14 mouse cellular contexts compared by ENCODE assay signal in genomic region chr9:121075246-121075645, GRCm38 (mm10).
DNase-seq lines count a peak whose midpoint lies in the region; ATAC-seq lines count a peak whose summit lies in the region.
"Had no signal": no experiment of that assay in that cellular context is flagged by ENCODE, and none has a peak within 500 bp of the region (broad histone marks: within the 10 kb centered on the region; RNA-seq: fewer than 3 reads in every experiment).

No protein-coding gene starts in this region.

- no peak overlapping the region for H3K27ac ChIP-seq in forebrain, embryonic 16.5 days (ENCODE audit: low read length)
- H3K27ac ChIP-seq: embryonic facial prominence, embryonic 13.5 days; forebrain, embryonic 13.5 days; hindbrain, embryonic 15.5 days; kidney, postnatal 0 days; liver, embryonic 14.5 days; stomach, postnatal 0 days had no signal

- no peaks in the 10 kb centered on the region for H3K9me3 ChIP-seq in forebrain, embryonic 16.5 days (ENCODE audit: control insufficient read depth, low read length)
- H3K9me3 ChIP-seq: embryonic facial prominence, embryonic 13.5 days; forebrain, embryonic 13.5 days; heart, embryonic 12.5 days; hindbrain, embryonic 15.5 days had no signal

- no peak for ATAC-seq in forebrain, embryonic 16.5 days
- ATAC-seq: forebrain, embryonic 13.5 days had no signal

- H3K36me3 ChIP-seq in forebrain, embryonic 16.5 days (ENCODE audit: control insufficient read depth, insufficient read depth), result no peaks in the 10 kb centered on the region
- H3K36me3 ChIP-seq: embryonic facial prominence, embryonic 13.5 days; heart, embryonic 12.5 days; hindbrain, embryonic 15.5 days had no signal

- H3K27me3 ChIP-seq in forebrain, embryonic 16.5 days (replicated peaks; ENCODE audit: control insufficient read depth, insufficient read depth, low read length), result no peaks in the 10 kb centered on the region
- H3K27me3 ChIP-seq: embryonic facial prominence, embryonic 13.5 days; forebrain, embryonic 13.5 days; heart, embryonic 12.5 days; hindbrain, embryonic 15.5 days had no signal

- H3K9ac ChIP-seq in forebrain, embryonic 16.5 days (replicated peaks; ENCODE audit: low read depth, low read length), result no peak overlapping the region
- H3K9ac ChIP-seq: embryonic facial prominence, embryonic 13.5 days; forebrain, embryonic 13.5 days; heart, embryonic 12.5 days; hindbrain, embryonic 15.5 days; liver, embryonic 14.5 days had no signal

- H3K4me2 ChIP-seq in forebrain, embryonic 16.5 days (ENCODE audit: low read length), result no peak overlapping the region
- H3K4me2 ChIP-seq: embryonic facial prominence, embryonic 13.5 days; forebrain, embryonic 13.5 days; heart, embryonic 12.5 days; hindbrain, embryonic 15.5 days had no signal

- DNase-seq in cerebellum, postnatal 14 days, result peak; percentile 45 to 60
- peak; percentile 66 to 82 for DNase-seq in frontal cortex, postnatal 14 days (ENCODE audit: low spot score in 2 of 2)
- peak; percentile 77 for DNase-seq in left cerebral cortex, adult 11 months (ENCODE audit: low spot score)
- DNase-seq in right cerebral cortex, adult 2 months (ENCODE audit: low spot score in 2 of 2), result peak; percentile 80 to 87
- no peak for DNase-seq in kidney, adult 8-10 months
- no peak for DNase-seq in heart, adult 9 months (ENCODE audit: low spot score in 2 of 2)

- no peak overlapping the region for H3K4me3 ChIP-seq in forebrain, embryonic 16.5 days (replicated peaks; ENCODE audit: low read length)
- H3K4me3 ChIP-seq: embryonic facial prominence, embryonic 13.5 days; forebrain, embryonic 13.5 days; heart, embryonic 12.5 days; hindbrain, embryonic 15.5 days had no signal

- WGBS in forebrain, embryonic 16.5 days, result 68% methylated on average over 4 of the region's 4 CpGs

- peaks cover 18% of the 10 kb centered on the region for H3K4me1 ChIP-seq in forebrain, embryonic 16.5 days (replicated peaks; ENCODE audit: control insufficient read depth, insufficient read depth, low read length)

Comparison
In these comparisons a context has a peak if more than half of its experiments do, and no peak if none do; other contexts are left out.
1. DNase-seq: peak in cerebellum, postnatal 14 days (2 of 2), frontal cortex, postnatal 14 days (2 of 2), left cerebral cortex, adult 11 months (single experiment) and right cerebral cortex, adult 2 months (2 of 2); none in kidney, adult 8-10 months (0 of 2) and heart, adult 9 months (0 of 2).